Mouse (Mus musculus): ENCODE results near the gene Slc1a2. TPM values are rescaled to one million over a fixed set of nuclear protein-coding genes. Genes with fewer than 3 reads are reported as not detected.

Gene Slc1a2
- polyA plus RNA-seq, 1 experiment from 2014 or later = 0.72 TPM

DNA sequence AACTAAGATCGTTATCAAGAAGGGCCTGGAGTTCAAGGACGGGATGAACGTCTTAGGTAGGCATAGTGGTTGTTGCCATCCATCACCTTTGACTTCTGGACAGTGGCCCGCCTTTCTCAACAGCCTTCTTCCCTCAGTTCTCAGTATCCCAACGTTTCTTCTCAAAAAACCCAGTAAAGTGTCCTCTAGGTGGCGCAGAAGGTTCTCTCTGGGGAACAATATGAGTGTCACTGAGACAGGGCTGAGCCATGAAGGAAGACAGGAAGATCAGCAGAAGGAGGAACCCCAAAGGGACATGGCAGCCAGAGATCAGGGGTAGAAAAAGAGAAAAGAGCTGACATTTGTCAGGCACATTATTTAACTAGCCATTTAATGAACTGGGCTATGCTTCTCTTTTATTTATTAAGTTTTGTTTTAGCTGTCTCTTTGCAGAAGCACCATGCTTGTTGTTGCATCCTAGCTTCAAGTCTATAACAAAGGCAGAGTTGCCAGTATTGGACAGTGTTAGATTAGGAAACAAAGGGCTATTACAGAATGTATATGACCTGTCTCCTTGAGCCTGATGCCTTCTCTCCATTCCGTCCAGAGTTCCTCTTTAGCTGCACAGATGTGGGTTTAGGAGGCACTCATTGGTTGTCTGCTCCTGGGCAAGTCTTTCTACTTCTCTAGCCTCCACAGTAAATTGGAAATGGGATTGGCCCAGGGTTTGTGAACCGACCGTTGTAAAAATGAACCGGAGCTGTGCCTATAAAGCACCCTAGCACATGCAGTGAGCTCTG, 85.6 kb downstream of the Slc1a2 start:
- H3K9ac ChIP-seq = no peak overlapping the region
- ATAC-seq (ENCODE audit: insufficient number of reproducible peaks, low FRiP score, low TSS enrichment, low read depth) = no peak

DNA sequence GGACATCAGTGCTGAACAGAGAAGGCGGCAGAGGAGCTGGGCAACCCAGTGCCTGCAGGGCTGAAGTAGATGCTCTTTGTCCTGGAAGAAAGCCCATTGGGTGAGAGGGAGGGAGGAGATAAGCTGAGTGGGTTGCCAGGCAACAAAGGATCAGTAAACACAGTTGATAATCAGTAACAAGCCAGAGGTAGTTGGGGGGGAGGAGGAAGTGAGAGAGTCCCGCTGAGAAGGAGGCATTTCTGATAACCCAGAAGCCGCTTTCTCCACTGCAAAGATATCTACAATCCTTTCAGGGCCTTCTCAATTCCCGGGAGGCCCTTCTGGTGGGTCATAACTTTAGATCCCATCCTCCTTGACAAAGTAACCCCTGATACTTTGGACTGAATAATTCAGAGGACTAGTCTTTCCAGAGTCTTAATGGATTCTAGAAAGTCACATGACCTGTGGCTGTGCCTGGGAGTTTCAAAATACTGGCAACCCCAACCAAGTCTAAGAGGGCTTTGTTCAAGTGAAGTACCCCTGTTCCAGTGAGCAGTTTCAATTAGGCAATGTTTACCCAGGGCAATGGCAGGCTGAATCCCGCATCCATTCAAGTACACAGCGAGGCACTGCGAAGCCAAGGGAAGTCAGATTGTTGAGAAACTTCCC, 86.9 kb downstream of the Slc1a2 start:
- no peaks in the 10 kb centered on the region for H3K27me3 ChIP-seq
- H3K4me2 ChIP-seq (replicated peaks) = no peak overlapping the region
- WGBS = 26% methylated on average over 7 of the region's 7 CpGs
- ATAC-seq (ENCODE audit: insufficient number of reproducible peaks, low FRiP score, low TSS enrichment, low read depth) = no peak
- H3K9me3 ChIP-seq (replicated peaks) = no peaks in the 10 kb centered on the region
- no peak overlapping the region for H3K27ac ChIP-seq (replicated peaks)
- no peaks in the 10 kb centered on the region for H3K4me1 ChIP-seq
- H3K9ac ChIP-seq = no peak overlapping the region
- no peak overlapping the region for H3K4me3 ChIP-seq (replicated peaks)
- H3K36me3 ChIP-seq = no peaks in the 10 kb centered on the region

More for the DNA sequence above, 85.6 kb downstream of the Slc1a2 start:
- Histone ChIP-seq H3K4me2 (replicated peaks) (no peak overlapping the region), H3K9me3 (replicated peaks) (no peaks in the 10 kb centered on the region), H3K27me3 (no peaks in the 10 kb centered on the region), H3K36me3 (no peaks in the 10 kb centered on the region), H3K4me3 (replicated peaks) (no peak overlapping the region), H3K27ac (replicated peaks) (no peak overlapping the region), H3K4me1 (no peaks in the 10 kb centered on the region)
- WGBS = 62% methylated on average over 10 of the region's 10 CpGs

DNA sequence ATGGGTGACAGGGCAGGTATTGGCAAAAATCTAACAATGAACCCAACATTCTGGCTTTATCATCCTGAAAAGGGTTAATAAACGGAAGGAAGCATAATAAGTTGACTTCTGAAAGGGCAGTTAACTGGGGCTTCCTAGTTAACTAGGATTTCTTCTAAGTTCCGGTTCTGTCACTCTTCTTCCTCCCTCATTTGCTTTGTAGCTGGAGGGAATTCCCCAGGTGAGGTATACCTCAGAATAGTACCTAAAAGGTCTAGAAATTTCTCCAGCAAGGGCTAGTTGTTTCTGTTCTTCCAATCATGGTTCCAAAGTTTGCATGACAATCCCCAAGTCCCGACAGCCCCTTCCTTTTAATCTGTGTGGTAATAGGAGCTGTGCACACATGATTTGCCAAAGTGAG, 89.3 kb downstream of the Slc1a2 start:
- H3K9ac ChIP-seq = no peak overlapping the region
- 59% methylated on average over 3 of the region's 3 CpGs for WGBS
- no peak overlapping the region for H3K27ac ChIP-seq (replicated peaks)
- ATAC-seq (ENCODE audit: insufficient number of reproducible peaks, low FRiP score, low TSS enrichment, low read depth) = no peak
- no peaks in the 10 kb centered on the region for H3K36me3 ChIP-seq
- H3K4me1 ChIP-seq = no peaks in the 10 kb centered on the region
- no peak overlapping the region for H3K4me3 ChIP-seq (replicated peaks)
- no peak overlapping the region for H3K4me2 ChIP-seq (replicated peaks)
- H3K27me3 ChIP-seq = no peaks in the 10 kb centered on the region
- no peaks in the 10 kb centered on the region for H3K9me3 ChIP-seq (replicated peaks)

DNA sequence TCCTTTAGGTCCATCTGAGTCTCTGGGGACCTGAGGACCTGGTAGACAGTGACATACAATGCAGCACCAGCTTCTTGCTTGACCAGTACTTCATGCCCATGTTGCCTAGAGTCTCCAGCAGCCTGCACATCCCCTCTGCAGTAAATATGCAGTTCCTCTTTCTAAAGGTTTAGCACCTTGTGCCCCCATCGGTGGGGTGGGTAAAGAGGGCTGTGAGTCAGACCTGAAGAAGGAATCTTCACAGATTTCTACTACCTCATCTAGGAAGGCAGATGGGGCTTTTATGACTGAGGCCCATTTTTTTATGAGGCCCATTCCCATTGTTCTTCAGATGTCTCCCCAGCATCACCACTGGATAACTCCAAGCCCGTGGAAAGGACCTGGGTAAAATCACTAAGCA, 91.5 kb downstream of the Slc1a2 start:
- H3K4me3 ChIP-seq (replicated peaks) = no peak overlapping the region
- H3K9me3 ChIP-seq (replicated peaks) = no peaks in the 10 kb centered on the region
- ATAC-seq (ENCODE audit: insufficient number of reproducible peaks, low FRiP score, low TSS enrichment, low read depth) = no peak
- H3K9ac ChIP-seq = no peak overlapping the region
- H3K36me3 ChIP-seq = no peaks in the 10 kb centered on the region
- no peaks in the 10 kb centered on the region for H3K27me3 ChIP-seq
- no peak overlapping the region for H3K4me2 ChIP-seq (replicated peaks)
- H3K4me1 ChIP-seq = no peaks in the 10 kb centered on the region
- H3K27ac ChIP-seq (replicated peaks) = no peak overlapping the region
- 84% methylated on average over 2 of the region's 2 CpGs for WGBS

DNA sequence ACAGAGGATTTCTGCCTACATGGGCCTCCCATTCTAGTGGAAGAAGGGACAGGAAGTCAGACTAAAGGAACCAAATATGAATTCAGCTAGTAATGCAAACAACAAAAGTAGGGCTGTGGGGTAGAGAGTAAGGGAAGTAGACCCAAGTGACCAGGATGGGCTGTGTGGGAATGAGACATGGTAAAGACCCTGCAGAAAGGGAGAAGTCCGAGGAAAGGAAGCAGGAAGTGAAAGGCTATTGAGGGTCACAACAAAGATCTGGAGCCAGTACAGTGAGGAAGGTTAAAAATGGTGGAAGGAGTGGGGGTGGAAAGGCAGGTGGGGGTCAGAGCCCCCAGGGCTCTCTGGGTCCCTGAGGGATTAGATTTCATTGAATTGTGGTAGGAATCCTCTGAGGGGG, 93.4 kb downstream of the Slc1a2 start:
- H3K4me3 ChIP-seq (replicated peaks) = no peak overlapping the region

DNA sequence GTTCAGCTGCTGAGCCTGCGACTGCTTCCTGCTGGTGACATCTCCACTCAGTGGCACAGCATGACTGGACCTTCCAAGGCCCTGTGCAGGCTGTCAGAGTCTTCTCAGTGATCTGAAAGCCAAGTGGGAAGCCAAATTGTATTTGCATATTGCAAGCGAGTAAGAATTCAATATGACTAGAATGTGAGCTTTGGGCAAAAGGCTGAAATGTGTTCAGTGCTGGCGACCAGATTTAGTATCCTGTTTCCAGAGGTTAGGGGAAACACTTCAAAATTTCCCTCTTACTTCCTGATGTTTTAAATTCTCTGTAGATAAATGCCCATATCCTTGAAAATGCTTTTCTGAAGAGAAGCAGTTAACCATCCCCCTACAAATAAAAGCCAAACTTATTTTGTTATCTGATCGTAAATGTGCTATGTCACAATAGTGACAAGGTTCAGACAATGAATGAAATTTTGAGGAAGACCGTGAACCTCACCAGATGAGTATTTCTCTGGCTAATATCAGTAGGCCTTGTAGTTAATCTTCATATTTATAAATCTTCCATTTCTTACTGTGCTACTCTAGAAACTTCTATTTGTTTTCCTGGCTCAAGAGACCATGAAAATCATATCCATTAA, 98.9 kb downstream of the Slc1a2 start:
- Histone ChIP-seq H3K4me1 (no peaks in the 10 kb centered on the region), H3K4me3 (replicated peaks) (no peak overlapping the region), H3K9ac (no peak overlapping the region), H3K9me3 (replicated peaks) (no peaks in the 10 kb centered on the region), H3K4me2 (replicated peaks) (no peak overlapping the region), H3K36me3 (no peaks in the 10 kb centered on the region), H3K27me3 (no peaks in the 10 kb centered on the region), H3K27ac (replicated peaks) (no peak overlapping the region)
- no peak for ATAC-seq (ENCODE audit: insufficient number of reproducible peaks, low FRiP score, low TSS enrichment, low read depth)
- 75% methylated on average over 5 of the region's 5 CpGs for WGBS

More for the DNA sequence above, 93.4 kb downstream of the Slc1a2 start:
- Histone ChIP-seq H3K27me3 (no peaks in the 10 kb centered on the region), H3K9ac (no peak overlapping the region), H3K27ac (replicated peaks) (no peak overlapping the region), H3K9me3 (replicated peaks) (no peaks in the 10 kb centered on the region), H3K4me2 (replicated peaks) (no peak overlapping the region), H3K36me3 (no peaks in the 10 kb centered on the region), H3K4me1 (no peaks in the 10 kb centered on the region)
- 38% methylated on average over 1 of the region's 1 CpGs for WGBS
- ATAC-seq (ENCODE audit: insufficient number of reproducible peaks, low FRiP score, low TSS enrichment, low read depth) = no peak

DNA sequence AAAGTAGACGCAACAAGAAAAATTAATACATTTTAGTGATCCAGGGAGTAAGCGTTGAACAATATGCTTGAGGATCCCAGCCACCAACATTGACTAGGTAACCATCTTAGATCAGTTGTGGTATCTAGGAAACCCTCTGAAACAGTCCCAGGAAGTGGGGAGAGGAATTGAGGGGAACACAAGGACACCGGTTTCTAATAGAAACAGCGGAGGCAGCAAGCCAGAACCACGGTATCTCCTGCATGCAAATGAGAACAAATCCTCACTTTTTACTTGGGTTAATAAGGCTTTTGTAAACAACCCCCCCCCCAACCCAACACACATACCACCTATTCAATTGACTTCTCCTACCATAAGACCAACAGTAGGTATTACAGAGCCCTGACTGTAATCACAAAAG, 101.0 kb downstream of the Slc1a2 start:
- ATAC-seq (ENCODE audit: insufficient number of reproducible peaks, low FRiP score, low TSS enrichment, low read depth) = no peak
- Histone ChIP-seq H3K36me3 (no peaks in the 10 kb centered on the region), H3K9ac (no peak overlapping the region), H3K27me3 (no peaks in the 10 kb centered on the region), H3K4me2 (replicated peaks) (no peak overlapping the region), H3K9me3 (replicated peaks) (no peaks in the 10 kb centered on the region), H3K27ac (replicated peaks) (no peak overlapping the region), H3K4me1 (no peaks in the 10 kb centered on the region), H3K4me3 (replicated peaks) (no peak overlapping the region)
- 93% methylated on average over 5 of the region's 5 CpGs for WGBS

DNA sequence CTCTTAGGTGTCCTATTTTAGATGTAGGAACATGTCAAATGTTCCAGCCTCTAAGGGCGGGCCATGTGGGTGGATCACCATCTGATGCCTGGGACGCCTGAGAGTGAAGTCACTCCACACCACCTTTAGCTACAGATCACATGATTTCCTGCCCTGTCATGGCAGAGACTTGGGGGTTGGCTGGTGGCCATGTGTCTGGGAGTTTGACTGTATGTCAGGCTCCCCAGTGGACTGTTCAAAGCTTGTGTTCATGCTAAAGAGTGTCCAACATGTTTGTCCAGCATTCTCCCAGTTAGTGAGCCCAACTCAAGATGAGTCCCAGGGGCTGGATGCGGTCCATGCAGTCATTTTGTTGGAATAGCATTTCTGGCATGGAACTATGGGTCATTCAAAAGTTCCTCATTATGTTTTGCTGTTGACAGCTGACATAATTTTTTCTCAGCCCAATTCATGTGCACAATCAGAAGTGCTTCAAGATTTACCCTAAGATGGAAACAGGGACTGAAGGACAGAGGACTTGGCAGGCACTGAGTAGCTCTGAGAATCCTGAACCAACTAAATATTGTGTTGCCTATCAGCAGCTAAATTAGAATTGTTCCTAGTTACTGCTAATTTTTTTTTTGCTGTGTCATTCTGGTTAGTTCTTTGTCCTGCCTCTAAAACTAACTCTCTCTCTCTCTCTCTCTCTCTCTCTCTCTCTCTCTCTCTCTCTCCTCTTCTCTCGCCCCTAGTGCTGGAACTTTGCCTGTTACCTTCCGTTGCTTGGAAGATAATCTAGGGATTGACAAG, 102.0 kb downstream of the Slc1a2 start:
- Histone ChIP-seq H3K4me2 (replicated peaks) (no peak overlapping the region), H3K9ac (no peak overlapping the region), H3K27ac (replicated peaks) (no peak overlapping the region), H3K9me3 (replicated peaks) (no peaks in the 10 kb centered on the region), H3K36me3 (no peaks in the 10 kb centered on the region), H3K4me1 (no peaks in the 10 kb centered on the region), H3K4me3 (replicated peaks) (no peak overlapping the region), H3K27me3 (no peaks in the 10 kb centered on the region)
- ATAC-seq (ENCODE audit: insufficient number of reproducible peaks, low FRiP score, low TSS enrichment, low read depth) = no peak
- WGBS = 74% methylated on average over 5 of the region's 5 CpGs

DNA sequence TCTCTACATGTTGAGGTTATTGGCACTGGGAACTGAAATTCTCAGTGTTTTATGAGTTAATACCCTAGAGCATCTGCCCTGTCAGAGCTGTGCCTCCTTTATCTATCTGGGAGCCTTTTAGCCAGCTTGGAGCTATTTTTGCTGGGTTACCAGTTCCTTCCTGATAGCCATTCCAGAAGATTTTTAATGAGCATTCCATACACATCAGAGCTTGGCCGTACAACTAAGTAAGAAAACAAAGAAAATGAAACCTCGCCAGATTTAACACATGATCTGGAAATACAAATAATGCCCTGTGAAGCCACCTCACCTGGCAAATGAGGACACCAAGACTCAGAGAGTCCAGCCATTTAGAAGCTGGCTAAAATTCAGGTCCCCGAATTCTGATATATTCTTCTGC, 104.7 kb downstream of the Slc1a2 start:
- H3K4me1 ChIP-seq = no peaks in the 10 kb centered on the region
- H3K4me3 ChIP-seq (replicated peaks) = no peak overlapping the region
- WGBS = 81% methylated on average over 3 of the region's 3 CpGs
- no peak overlapping the region for H3K27ac ChIP-seq (replicated peaks)
- no peak overlapping the region for H3K9ac ChIP-seq
- H3K9me3 ChIP-seq (replicated peaks) = no peaks in the 10 kb centered on the region
- no peak for ATAC-seq (ENCODE audit: insufficient number of reproducible peaks, low FRiP score, low TSS enrichment, low read depth)
- H3K36me3 ChIP-seq = no peaks in the 10 kb centered on the region
- no peaks in the 10 kb centered on the region for H3K27me3 ChIP-seq
- H3K4me2 ChIP-seq (replicated peaks) = no peak overlapping the region

DNA sequence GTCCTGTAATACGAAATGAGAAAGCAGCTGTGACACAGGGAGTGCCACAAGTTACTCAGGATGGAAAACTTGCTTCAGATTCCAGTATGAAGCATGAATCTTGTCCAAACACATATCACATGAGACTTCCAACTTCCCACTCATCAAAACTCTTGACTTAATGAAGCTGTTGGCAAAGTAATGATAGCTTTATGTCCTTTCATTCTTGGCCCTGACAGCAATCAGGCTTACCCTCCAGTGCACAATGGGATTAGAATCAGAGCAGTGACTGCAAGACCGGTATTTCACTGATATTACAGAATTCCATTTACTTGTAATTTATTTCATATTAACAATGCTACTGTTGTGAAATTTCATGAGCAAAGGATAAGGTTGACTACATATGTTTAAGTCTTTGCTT, 105.5 kb downstream of the Slc1a2 start:
- Histone ChIP-seq H3K27ac (replicated peaks) (no peak overlapping the region), H3K4me2 (replicated peaks) (no peak overlapping the region), H3K9ac (no peak overlapping the region), H3K27me3 (no peaks in the 10 kb centered on the region), H3K9me3 (replicated peaks) (no peaks in the 10 kb centered on the region), H3K36me3 (no peaks in the 10 kb centered on the region), H3K4me3 (replicated peaks) (no peak overlapping the region), H3K4me1 (no peaks in the 10 kb centered on the region)
- 79% methylated on average over 2 of the region's 2 CpGs for WGBS
- ATAC-seq (ENCODE audit: insufficient number of reproducible peaks, low FRiP score, low TSS enrichment, low read depth) = no peak

Measured in embryonic facial prominence, embryonic 15.5 days (tissue).